Mouse (Mus musculus) embryonic facial prominence, embryonic 14.5 days (tissue): ENCODE data around the gene Slc7a7. TPM values are rescaled to one million over a fixed set of nuclear protein-coding genes. Genes with fewer than 3 reads are reported as not detected.
A peak's percentile ranks its signal among the peaks of the same experiment; 100 is the strongest.

Experiments
- ATAC-seq: fragments of 200-750 bp; cut with Nextera tagmentation; 2 replicates; pipeline ENCODE4 v1.8.0; 2017; ENCODE audit warnings: low read depth, moderate number of reproducible peaks, moderate TSS enrichment
- DNase-seq: peaks from one replicate; pipeline ENCODE4 v3.0.0-alpha.2; 2015; ENCODE audit warnings: low spot score
- H3K27ac ChIP-seq: fragments of 300-500 bp; sonication (generic); replicated peaks from 2 replicates; pipeline ENCODE4 v1.5.1; 2014; ENCODE audit warnings: low read depth, mild to moderate bottlenecking, low read length, moderate library complexity
- H3K27me3 ChIP-seq: fragments of 300-500 bp; sonication (generic); replicated peaks from 2 replicates; pipeline ENCODE4 v1.6.1; 2014; ENCODE audit warnings: low read length; ENCODE audit not compliant: control insufficient read depth, insufficient read depth
- H3K36me3 ChIP-seq: fragments of 300-500 bp; sonication (generic); 2 replicates; pipeline ENCODE4 v1.6.1; 2014; ENCODE audit warnings: low read length, mixed read lengths; ENCODE audit not compliant: control insufficient read depth, insufficient read depth
- H3K4me1 ChIP-seq: fragments of 300-500 bp; sonication (generic); 2 replicates; pipeline ENCODE4 v1.6.1; 2014; ENCODE audit warnings: antibody characterized with exemption, low read length; ENCODE audit not compliant: control insufficient read depth, insufficient read depth
- H3K4me2 ChIP-seq: fragments of 300-500 bp; sonication (generic); 2 replicates; pipeline ENCODE4 v1.6.1; 2014; ENCODE audit warnings: low read depth, mild to moderate bottlenecking, low read length, moderate library complexity, mixed read lengths
- H3K4me3 ChIP-seq: fragments of 300-500 bp; sonication (generic); 2 replicates; pipeline ENCODE4 v1.5.1; 2014; ENCODE audit warnings: low read depth, mild to moderate bottlenecking, low read length
- H3K9ac ChIP-seq: fragments of 300-500 bp; sonication (generic); 2 replicates; pipeline ENCODE4 v1.6.1; 2014; ENCODE audit warnings: low read depth, mild to moderate bottlenecking, low read length, moderate library complexity, mixed read lengths
- H3K9me3 ChIP-seq: fragments of 300-500 bp; sonication (generic); 2 replicates; pipeline ENCODE4 v1.6.1; 2016; ENCODE audit warnings: low read length; ENCODE audit not compliant: control insufficient read depth
- WGBS: fragments of 180-500 bp; shearing (Covaris S2); extraction: QIAGEN DNeasy Blood & Tissue Kit; methylation state at CpG from one replicate; pipeline ENCODE4 v1.1.7; 2014; 5-methylcytosine and 5-hydroxymethylcytosine counted together
- polyA plus RNA-seq: library from polyadenylated mRNA; unstranded; fragments of >200 nt; fragmentation: Nextera tagmentation; extraction: Ambion mirVana; gene quantifications from 2 replicates; pipeline ENCODE4 v1.2.1, GENCODE M21; 2014

Gene Slc7a7
- polyA plus RNA-seq, 1 experiment from 2014 or later = 7.7 TPM

DNA sequence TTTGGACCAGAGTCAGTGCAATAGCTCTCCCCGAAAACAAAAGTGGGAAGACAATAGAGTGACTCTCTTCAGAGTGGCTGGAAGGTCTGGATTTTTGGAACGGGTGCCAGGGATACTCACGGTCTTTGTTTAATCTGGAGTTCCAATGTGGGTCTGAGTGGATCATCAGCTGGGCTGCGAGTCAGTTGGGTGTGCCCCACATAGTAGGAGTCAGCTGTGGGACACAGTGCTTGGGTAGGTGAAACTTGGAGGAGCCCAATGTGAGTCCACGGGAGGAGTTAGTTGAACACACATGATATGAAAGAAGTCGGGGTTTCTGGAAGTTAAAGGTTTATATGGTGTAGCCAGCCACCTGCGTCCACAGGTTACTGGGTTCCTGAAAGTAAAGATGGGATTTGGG lies 76.7 kb downstream of the Slc7a7 start:
- ATAC-seq (no peak), DNase-seq (no peak)
- Histone ChIP-seq H3K27ac (no peak overlapping the region), H3K9ac (no peak overlapping the region), H3K9me3 (no peaks in the 10 kb centered on the region), H3K27me3 (no peaks in the 10 kb centered on the region), H3K4me3 (no peak overlapping the region), H3K4me1 (no peaks in the 10 kb centered on the region), H3K36me3 (no peaks in the 10 kb centered on the region), H3K4me2 (no peak overlapping the region)
- 56% methylated on average over 7 of the region's 7 CpGs for WGBS

DNA sequence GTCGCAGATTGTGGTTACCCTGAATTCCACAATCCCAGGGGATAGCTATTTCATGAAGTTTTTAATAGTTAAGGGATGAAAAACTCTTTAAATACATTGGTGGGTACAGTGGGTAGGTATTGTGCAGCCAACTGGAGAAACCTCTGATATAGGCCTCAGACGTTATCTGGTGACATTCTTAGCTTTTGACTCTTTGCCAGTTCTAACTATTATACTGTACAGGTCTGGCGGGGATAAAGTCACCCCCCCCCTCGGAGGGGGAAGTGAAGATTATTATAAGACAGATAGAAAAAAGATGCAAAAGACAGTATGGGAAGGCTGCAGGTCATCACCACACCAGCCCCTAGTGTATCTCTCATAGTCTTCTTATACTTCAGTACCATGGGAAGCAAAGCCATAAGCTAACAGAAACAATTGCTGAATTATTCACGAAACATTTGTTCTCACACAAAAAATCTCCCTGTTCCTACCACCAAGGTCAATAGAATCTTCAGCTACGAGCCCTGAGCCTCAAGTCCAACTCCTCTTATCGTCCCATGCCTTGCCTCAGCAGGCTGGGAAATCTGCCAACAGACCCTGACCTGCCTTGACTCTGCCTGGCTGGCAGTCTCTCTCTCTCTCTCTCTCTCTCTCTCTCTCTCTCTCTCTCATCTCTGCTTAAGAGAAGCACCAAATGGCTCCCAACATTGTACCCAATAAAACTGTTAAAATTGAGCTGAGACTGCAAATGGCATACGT lies 84.0 kb downstream of the Slc7a7 start:
- Histone ChIP-seq H3K4me3 (no peak overlapping the region), H3K27ac (no peak overlapping the region), H3K27me3 (no peaks in the 10 kb centered on the region), H3K9ac (no peak overlapping the region), H3K36me3 (no peaks in the 10 kb centered on the region), H3K4me2 (no peak overlapping the region), H3K4me1 (no peaks in the 10 kb centered on the region), H3K9me3 (no peaks in the 10 kb centered on the region)
- 71% methylated on average over 8 of the region's 8 CpGs for WGBS
- ATAC-seq (no peak), DNase-seq (no peak)

DNA sequence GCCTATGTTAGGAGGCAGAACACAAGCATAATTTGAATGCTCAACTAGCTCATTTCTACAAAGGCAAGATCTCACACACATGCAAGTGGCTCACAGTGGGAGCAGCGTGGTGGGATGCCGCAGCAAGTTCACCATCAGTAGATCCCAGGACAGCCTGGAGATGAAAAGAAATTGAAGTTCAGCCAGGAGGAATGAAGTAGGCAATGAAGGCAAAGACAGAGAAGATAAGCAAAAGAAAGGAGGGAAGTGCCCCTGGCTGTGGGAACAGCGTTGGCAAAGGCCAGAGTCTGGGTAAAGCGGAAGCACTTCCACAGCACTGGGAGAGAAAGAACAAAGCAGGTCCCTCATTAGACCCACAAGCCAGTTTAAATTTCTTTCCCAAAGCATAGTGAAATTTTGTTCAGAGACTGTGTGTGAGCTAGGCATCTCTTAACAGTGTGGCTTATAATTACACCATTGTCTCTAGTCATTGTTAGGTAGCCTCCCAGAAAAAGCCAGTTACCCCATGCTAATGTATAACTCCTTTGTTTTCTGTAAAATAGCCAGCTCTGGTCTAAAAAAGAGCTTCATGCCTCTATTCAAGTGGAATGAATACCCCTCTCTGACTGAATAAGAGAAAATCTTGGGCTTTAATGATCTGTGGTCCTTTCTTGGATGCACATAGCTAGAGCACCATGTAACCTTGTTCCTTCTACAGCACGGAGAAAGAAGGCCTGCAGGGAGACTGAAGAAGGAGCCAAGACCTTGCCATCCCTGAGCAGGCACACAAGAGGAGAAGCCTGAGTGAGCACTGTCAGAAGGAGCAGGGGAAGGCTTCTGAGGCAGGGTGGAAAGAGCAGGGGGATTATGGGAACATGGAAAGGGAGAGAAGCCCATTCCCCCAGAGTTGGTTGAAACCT lies 85.2 kb downstream of the Slc7a7 start:
- 0 out of 2 replicates have a peak overlapping the region, but pooled peaks have one; percentile 15 for H3K27ac ChIP-seq
- no peaks in the 10 kb centered on the region for H3K27me3 ChIP-seq
- no peak overlapping the region for H3K9ac ChIP-seq
- peak; percentile 71; the same call in 1 of the 2 replicates for ATAC-seq
- H3K9me3 ChIP-seq = no peaks in the 10 kb centered on the region
- H3K4me2 ChIP-seq = no peak overlapping the region
- H3K4me3 ChIP-seq = no peak overlapping the region
- 59% methylated on average over 5 of the region's 5 CpGs for WGBS
- H3K4me1 ChIP-seq = no peaks in the 10 kb centered on the region
- H3K36me3 ChIP-seq = no peaks in the 10 kb centered on the region
- DNase-seq = peak; percentile 46

DNA sequence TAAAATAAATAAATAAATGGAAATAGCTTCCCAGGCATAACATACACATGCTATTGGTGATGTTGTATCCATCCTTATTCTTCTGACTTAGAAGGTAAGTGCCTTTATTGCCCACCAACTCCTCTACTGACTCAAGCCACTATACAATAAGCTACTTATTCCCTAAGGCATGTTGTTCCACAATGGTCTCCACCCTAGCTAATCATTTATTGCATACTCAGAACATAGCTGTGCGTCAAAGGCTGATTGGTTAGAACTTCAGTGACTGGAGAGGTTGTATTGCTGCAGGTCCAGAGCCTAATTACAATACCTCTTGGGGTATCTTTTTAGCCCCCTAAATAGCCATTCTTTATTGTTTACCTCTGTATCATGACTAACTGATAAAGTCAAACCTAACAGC lies 86.4 kb downstream of the Slc7a7 start:
- no peak overlapping the region for H3K9ac ChIP-seq
- H3K27ac ChIP-seq = no peak overlapping the region
- no peaks in the 10 kb centered on the region for H3K36me3 ChIP-seq
- ATAC-seq (no peak), DNase-seq (no peak)
- no peaks in the 10 kb centered on the region for H3K27me3 ChIP-seq
- H3K9me3 ChIP-seq = no peaks in the 10 kb centered on the region
- no peaks in the 10 kb centered on the region for H3K4me1 ChIP-seq
- H3K4me2 ChIP-seq = no peak overlapping the region
- no peak overlapping the region for H3K4me3 ChIP-seq
- WGBS = 76% methylated on average over 1 of the region's 1 CpGs

DNA sequence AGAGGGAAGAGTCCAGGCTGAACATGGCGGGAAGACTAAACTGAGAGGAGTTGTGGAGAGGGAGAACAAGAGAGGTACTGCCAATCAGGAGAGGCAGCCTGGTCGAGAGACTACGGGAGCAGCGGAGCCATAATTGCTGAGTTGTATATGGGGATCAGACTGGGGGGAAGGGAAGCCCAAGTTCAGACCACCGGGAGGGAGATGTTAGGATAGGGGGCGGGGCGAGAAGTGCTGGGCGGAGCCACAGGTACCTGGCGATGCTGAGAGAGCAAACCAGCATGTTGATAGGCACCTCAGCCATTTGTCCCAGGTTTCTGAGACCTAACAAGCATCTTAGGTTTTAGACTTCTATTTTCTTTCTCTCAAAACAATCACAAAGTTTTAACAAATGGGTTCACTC lies 88.4 kb downstream of the Slc7a7 start:
- no peak for ATAC-seq
- Histone ChIP-seq H3K27me3 (no peaks in the 10 kb centered on the region), H3K9me3 (no peaks in the 10 kb centered on the region), H3K27ac (no peak overlapping the region), H3K36me3 (no peaks in the 10 kb centered on the region), H3K4me2 (no peak overlapping the region), H3K9ac (no peak overlapping the region), H3K4me1 (no peaks in the 10 kb centered on the region), H3K4me3 (no peak overlapping the region)
- 41% methylated on average over 9 of the region's 9 CpGs for WGBS
- DNase-seq = no peak

DNA sequence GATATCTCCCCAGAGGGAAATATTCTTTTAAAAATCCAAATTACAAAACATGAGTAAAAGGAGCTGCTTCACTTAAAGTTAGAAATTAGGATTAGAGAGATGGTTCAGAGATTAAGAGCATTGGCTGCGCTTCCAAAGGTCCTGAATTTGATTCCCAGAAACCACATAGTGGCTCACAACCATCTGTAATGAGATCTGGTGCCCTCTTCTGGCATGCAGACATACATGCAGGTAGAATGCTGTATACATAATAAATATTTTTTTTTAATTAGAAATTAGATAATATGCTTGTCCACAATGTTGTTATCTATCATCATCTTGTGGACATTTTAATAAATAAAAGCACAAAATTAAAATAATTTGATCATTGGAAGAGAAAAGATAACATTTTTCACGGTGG lies 89.0 kb downstream of the Slc7a7 start:
- Histone ChIP-seq H3K4me2 (no peak overlapping the region), H3K9me3 (no peaks in the 10 kb centered on the region), H3K36me3 (no peaks in the 10 kb centered on the region), H3K4me1 (no peaks in the 10 kb centered on the region), H3K4me3 (no peak overlapping the region), H3K9ac (no peak overlapping the region), H3K27ac (no peak overlapping the region), H3K27me3 (no peaks in the 10 kb centered on the region)
- 76% methylated on average over 2 of the region's 2 CpGs for WGBS
- no peak for DNase-seq
- ATAC-seq = no peak

DNA sequence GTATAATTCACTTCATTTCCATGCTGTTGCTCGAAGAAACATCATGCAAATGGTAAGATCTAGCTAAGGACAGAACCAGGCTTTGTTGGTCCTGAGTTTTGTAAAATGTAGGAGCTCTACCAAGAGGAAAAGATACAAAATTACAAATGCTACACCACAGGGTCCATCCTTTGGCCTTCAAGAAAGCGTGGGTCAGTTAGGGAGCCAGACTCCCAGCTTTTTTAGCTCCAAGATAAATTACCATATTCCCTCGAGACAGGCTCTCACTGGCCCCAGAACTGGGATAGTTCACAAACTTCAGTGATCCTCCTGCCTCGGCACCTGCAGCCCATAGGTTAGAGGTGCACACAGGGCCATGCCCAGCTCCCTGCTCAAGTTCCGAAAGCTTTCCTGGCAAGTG lies 93.1 kb downstream of the Slc7a7 start:
- H3K36me3 ChIP-seq = no peaks in the 10 kb centered on the region
- no peak overlapping the region for H3K9ac ChIP-seq
- H3K27me3 ChIP-seq = no peaks in the 10 kb centered on the region
- WGBS = 67% methylated on average over 5 of the region's 5 CpGs
- H3K4me2 ChIP-seq = no peak overlapping the region
- peaks cover 6% of the 10 kb centered on the region; the same call in 1 of the 2 replicates for H3K9me3 ChIP-seq
- DNase-seq (no peak), ATAC-seq (no peak)
- no peak overlapping the region for H3K27ac ChIP-seq
- no peak overlapping the region for H3K4me3 ChIP-seq
- H3K4me1 ChIP-seq = no peaks in the 10 kb centered on the region

DNA sequence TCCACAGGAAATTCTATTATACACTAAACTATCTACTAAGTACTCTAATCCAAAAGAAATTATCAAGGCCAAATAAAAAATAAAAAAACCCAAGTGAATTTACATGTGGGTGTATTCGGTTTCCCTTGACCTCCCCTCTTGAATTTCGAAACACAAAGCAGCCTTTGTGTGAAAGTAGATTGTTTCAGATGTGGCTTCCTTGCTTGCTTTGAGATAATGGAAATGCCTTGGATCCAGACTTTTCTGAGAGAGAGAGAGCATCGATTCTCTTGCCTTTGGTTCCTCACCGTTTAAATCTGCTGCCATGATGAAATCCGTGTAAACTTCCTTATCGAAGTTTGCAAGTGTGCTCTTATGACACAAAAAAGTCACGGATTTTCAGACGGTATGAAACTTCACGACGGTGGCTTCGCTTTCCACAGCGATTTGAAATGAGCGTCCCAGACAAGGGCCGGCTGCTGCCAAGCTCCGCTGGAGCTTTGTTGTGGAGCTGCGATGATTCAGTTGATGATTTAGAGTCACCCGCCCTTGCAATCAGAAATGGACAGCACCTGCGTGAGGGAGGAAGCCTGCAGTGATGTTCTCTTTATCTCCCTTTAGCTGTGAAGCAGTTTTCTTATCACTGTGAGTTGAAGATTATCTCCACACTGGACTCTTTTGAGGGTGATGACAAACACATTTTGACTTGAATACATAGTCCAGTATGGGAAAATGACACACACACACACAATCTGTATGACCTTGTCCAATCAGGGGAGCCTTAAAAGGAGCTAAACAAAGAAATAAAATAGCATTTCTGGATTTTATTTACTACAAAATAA lies 95.8 kb downstream of the Slc7a7 start:
- Histone ChIP-seq H3K27ac (no peak overlapping the region), H3K9me3 (peaks cover 9% of the 10 kb centered on the region; the same call in 1 of the 2 replicates), H3K36me3 (no peaks in the 10 kb centered on the region), H3K4me1 (no peaks in the 10 kb centered on the region), H3K4me2 (no peak overlapping the region), H3K4me3 (no peak overlapping the region), H3K9ac (no peak overlapping the region), H3K27me3 (no peaks in the 10 kb centered on the region)
- WGBS = 70% methylated on average over 18 of the region's 18 CpGs
- DNase-seq (no peak), ATAC-seq (no peak)
